Mouse (Mus musculus) lung, postnatal 0 days (tissue): ENCODE data around the gene Grb7.

Experiments
- CTCF ChIP-seq: IDR thresholded peaks from 2 replicates; pipeline ENCODE4 v1.5.1; 2016; ENCODE audit warnings: antibody characterized with exemption, mild to moderate bottlenecking
- EP300 ChIP-seq: IDR thresholded peaks from 2 replicates; pipeline ENCODE4 v1.6.1; 2016; ENCODE audit warnings: antibody characterized with exemption, mild to moderate bottlenecking, control low read depth

- TF ChIP-seq CTCF (no peak), EP300 (no peak)
These were observed 29.6 kb downstream of the Grb7 start for GRCm38 (mm10) chr11:98475630-98476433.
